Mouse (Mus musculus) CH12F3 (cell line): ENCODE results near the gene Vmn1r48.
"Not testable (repeated sequence)": the region's sequence is repeated elsewhere in the genome, so short reads cannot be mapped to it uniquely, and the experiment has no call there.

Experiments used
- in situ Hi-C: fragments of 300-500 bp; cut with MboI; formaldehyde crosslinking; loops from 2 replicates; pipeline ENCODE4 v1.14.3; 2020; ENCODE audit warnings: low sequenced_read_pairs

Gene Vmn1r48

GRCm38 (mm10) chr6:90036741-90037140, at the start of gene Vmn1r48:
Gene Vmn1r48 (minus strand): TSS chr6:90036841.
- in situ Hi-C loops = not testable (repeated sequence)

DNA sequence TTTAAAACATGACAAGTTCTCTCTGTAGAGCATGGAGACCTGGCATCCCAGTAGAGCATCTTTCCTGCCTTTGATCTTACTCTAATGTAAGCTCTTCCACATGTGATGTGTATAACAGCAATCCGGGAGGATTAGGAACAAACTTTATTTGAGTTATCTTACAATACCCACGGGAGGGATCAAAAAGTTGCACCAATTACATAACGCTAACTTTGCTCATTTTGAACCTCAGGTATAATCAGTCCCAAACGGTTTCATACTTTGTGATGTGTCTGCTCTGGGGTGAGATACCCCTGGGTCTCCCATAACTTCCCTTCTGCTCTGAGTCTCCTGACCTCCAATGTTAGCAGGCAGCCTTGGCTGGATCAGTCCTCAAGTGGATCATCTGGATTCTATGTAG, 41.8 kb upstream of the Vmn1r48 start, which contains the start of gene Vmn1r49:
TSS of gene Vmn1r49 (minus strand) at position 101 of the 400 bp plus-strand sequence.
- in situ Hi-C loops = no loop called here

- in situ Hi-C loops = not testable (repeated sequence)
Observed at GRCm38 (mm10) chr6:90015847-90016246, 20.8 kb downstream of the Vmn1r48 start, which contains the start of gene Vmn1r47. Gene Vmn1r47 (plus strand): TSS chr6:90016147.

GRCm38 (mm10) chr6:89985989-89986388, 50.7 kb downstream of the Vmn1r48 start:
- in situ Hi-C loops = loop anchor here (25.0 kb wide), 1 partner anchor 274 kb away; the partner anchor contains the start of gene Vmn1r40
